Mouse (Mus musculus): ENCODE measurements around the gene Gnat2. TPM values are rescaled to one million over a fixed set of nuclear protein-coding genes. Genes with fewer than 3 reads are reported as not detected.
A peak's percentile ranks its signal among the peaks of the same experiment; 100 is the strongest.

Gnat2 gene
- total RNA-seq, 2 experiments from 2014 or later, result not detected

- intact Hi-C loops (cut with DNase I), result no loop called here
- no peak for DNase-seq
These were observed 19.7 kb downstream of the Gnat2 start for GRCm38 (mm10) chr3:108112246-108112645.

DNA sequence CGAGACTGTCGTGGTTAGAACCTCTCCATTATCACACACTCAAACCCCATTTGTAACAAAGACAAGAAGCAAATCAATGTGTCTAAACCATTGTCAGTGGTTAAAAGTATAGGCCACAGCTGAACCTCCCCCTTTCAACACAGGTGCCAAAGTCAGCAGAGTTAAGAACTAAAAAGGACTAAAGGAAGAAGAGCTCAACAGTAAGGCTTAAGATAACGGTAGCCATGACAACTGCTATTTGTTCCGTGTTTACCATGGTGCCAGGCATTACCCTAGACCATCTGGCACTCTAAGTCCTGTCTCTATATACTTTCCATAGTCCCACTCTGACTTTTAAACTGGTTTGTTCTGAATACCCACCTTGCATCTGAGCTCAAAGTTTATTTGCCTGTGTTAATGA, 20.1 kb downstream of the Gnat2 start:
- DNase-seq, result no peak
- intact Hi-C loops (cut with DNase I), result no loop called here

GRCm38 (mm10) chr3:108113591-108114289, 21.2 kb downstream of the Gnat2 start:
- DNase-seq, result no peak
- intact Hi-C loops (cut with DNase I), result no loop called here

GRCm38 (mm10) chr3:108117465-108117864, 24.9 kb downstream of the Gnat2 start:
- no peak for DNase-seq
- intact Hi-C loops (cut with DNase I), result no loop called here

- intact Hi-C loops (cut with DNase I), result no loop called here
- no peak for DNase-seq
These were observed 28.5 kb downstream of the Gnat2 start for GRCm38 (mm10) chr3:108121101-108121500.

DNA sequence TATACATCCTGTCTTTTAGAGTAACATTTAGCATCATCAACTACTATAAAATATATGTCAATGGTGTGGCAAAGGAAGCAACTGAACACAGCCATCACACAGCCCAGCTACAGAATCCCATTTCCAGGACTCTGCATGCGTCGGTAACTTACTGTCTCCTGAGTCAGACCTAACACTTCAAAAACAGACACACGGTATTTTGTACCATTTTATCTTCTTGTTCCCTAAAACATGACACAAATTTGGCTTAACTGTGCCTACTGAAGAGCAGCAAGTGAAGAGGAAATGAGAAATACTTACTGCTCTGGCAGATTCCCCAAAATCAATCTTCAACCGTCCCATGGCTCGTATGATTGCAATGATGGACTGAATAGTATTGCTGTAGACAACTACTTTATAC, 30.7 kb downstream of the Gnat2 start:
- intact Hi-C loops (cut with DNase I), result no loop called here
- DNase-seq, result no peak

DNA sequence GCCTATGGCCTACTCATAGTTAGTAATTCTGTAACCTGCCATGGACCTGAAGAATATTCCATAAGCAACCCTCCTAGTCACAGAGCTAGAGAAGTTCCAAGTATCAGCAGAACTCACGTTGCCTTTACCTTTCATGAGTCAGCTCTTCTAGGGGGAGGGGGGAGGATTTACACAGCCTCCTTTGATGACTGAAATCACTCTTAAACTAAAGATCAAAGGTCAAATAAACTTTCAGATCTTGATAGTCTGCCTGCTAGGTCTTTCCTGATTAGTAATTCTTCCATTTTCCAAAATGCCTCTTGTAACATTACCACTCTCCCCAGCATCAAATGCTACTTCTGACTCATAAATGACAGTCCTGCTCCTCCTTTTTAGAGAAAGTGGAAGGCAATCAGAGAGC, 31.5 kb downstream of the Gnat2 start:
- intact Hi-C loops (cut with DNase I), result no loop called here
- DNase-seq, result no peak

DNA sequence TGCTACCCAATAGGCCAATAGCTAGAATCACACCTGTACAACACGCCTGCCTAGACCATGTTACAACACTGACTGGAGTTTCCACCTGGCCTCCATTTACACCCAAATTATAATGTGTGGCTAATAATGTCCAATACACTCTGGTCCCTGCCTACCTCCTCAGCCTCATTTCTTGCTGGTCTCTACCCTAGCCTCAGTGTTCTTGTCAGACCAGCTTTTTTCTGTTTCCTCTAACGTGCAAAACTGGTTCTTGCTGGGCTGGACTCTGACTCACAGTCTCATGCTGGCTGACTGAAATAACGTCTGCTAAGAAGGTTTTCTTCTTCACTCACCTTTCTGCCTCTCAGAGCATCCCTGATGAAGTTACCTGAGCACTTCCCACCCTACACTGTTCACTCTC, 33.7 kb downstream of the Gnat2 start:
- intact Hi-C loops (cut with DNase I), result no loop called here
- no peak for DNase-seq

DNA sequence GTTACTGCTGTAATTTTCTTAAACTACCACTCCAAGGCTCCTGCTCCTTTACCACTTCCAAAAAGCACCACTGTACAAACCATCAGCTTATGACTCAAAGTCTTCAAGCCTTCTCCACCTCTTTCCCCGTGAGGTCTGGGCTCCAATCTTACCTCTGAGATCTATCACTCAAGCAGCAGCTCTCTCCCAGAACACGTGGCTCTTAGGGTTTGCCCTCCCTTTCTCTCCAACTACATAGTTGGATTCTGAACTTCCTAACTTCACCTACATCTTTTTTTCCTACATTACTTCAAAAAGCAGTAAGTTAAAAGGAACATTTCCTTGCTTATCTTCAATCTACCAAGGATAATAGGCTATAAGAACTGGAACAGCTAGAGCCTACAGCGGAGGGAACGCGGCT, 35.9 kb downstream of the Gnat2 start:
- no peak for DNase-seq
- intact Hi-C loops (cut with DNase I), result no loop called here

- no peak for DNase-seq
- intact Hi-C loops (cut with DNase I), result no loop called here
These were observed 36.8 kb downstream of the Gnat2 start for GRCm38 (mm10) chr3:108129367-108129766.

GRCm38 (mm10) chr3:108129804-108130203, 37.2 kb downstream of the Gnat2 start:
- intact Hi-C loops (cut with DNase I), result no loop called here
- DNase-seq, result no peak

DNA sequence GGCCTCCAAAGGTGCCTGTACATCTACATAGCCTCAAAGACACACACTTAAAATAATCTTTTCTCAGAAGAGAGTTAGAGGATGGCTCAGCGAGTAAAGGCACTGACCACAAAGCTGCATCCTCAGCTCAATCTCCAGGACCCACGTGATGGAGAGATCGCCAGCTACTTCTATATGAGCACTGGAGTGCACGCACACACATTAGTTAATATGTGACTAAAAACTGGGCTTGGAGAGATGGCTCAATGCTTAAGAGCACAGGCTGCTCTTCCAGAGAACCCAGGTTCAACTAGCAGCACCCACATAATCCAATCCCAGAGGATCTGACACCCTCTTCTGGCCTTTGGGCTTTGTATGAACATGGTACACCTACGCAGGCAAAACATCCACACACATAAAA, 38.6 kb downstream of the Gnat2 start:
- intact Hi-C loops (cut with DNase I), result no loop called here

GRCm38 (mm10) chr3:108131821-108132220, 39.2 kb downstream of the Gnat2 start:
- intact Hi-C loops (cut with DNase I), result no loop called here
- DNase-seq, result no peak

More for the DNA sequence above, 38.6 kb downstream of the Gnat2 start:
- no peak for DNase-seq

DNA sequence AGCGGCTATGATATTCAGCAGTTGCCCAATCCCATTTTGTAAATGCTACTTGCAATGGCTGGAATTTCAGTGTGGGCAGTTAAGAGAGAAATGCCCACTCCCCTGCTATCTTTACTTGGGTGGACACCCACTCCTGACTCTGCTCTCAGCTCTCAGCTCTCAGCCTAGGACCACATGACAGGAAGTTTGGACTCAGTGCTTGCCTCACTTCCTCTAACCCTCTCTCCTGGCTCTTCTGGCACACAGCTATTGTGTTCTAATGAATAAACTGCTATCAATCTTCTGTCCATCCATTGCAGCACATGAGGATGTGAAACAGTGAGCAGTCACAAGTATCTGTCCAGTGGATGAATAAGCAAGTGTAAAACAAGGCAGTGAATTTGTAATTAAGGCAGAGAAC, 39.9 kb downstream of the Gnat2 start:
- DNase-seq, result no peak
- intact Hi-C loops (cut with DNase I), result no loop called here

DNA sequence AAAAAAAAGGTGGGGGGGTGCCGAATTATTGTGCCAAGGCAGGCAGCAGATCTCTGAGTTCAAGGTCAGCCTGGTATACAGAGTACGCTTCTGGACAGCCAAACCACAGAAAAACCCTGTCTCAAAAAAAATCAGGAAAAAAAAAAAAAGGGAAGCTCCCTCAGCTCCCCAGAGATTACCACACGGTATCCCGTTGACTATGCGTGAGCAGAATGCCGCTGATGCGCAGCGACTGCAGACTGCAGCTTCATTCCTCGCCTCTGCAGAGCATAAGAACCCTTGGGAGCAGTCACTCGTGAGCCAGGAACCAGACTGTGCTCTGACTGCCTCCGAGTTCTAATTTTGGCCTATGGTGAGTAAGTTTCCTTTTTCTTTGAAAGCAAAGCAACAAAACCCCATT, 42.1 kb downstream of the Gnat2 start:
- DNase-seq, result no peak
- intact Hi-C loops (cut with DNase I), result no loop called here

DNA sequence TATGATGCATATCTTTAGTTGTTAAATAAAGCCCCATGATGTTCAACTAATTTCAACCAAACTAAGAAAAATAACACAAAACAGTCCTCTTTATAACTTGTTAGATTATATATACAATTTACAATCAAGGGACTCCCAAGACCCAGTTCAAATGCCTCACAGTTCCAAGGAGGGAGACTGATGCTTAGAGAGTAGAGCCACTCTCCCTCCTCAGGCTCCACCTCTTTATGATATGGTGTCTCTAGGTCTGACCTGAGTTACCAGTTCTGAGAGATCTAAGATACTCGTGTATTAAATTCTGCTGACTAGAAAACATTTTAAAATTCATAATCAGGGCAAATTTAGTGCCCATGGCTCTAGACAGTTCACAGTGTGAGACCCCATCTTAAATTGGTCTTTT, 46.5 kb downstream of the Gnat2 start:
- no peak for DNase-seq
- intact Hi-C loops (cut with DNase I), result no loop called here

GRCm38 (mm10) chr3:108140786-108141185, 48.2 kb downstream of the Gnat2 start:
- DNase-seq, result no peak
- intact Hi-C loops (cut with DNase I), result no loop called here

GRCm38 (mm10) chr3:108145534-108146445, 53.2 kb downstream of the Gnat2 start, which contains the start of gene Gnai3:
Gene Gnai3 (minus strand): TSS chr3:108146146.
- peak; percentile 90 for DNase-seq
- intact Hi-C loops (cut with DNase I), result loop anchor here (2.0 to 5.0 kb wide), 4 partner anchors 59 to 448 kb away; partner anchors contain the start of genes Ahcyl1 and Ampd2

DNA sequence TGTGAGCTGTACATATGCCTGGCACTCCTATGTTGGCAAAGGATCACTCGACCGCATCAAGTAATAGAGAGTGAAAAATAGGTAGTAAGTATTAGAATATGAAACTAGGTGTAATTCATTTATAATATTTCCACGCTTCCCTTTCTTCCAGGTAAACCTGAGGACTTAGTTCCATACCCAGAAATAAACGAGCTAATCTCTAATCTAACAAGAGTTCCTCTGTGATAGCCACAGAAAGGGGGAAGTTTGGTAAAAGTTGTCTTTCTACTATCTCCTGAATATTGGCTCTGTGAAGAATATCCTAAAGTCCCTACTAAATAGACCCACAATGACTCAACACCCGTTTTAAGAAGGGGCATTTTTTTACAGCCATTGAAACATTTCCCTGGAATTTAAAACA, 54.1 kb downstream of the Gnat2 start:
- no peak for DNase-seq
- intact Hi-C loops (cut with DNase I), result loop anchor here (2.0 to 5.0 kb wide), 3 partner anchors 209 to 449 kb away; partner anchors contain the start of gene Ahcyl1

- peak; percentile 89 to 90 for DNase-seq
- intact Hi-C loops (cut with DNase I), result loop anchor here (1.0 to 5.0 kb wide), 5 partner anchors 77 to 450 kb away; partner anchors contain the start of gene Ahcyl1
These were observed 55.0 kb downstream of the Gnat2 start for GRCm38 (mm10) chr3:108147386-108148235.

All from heart, postnatal 36 days (tissue).